Mouse (Mus musculus): Measurements from ENCODE around the gene Foxf1. TPM values are rescaled to one million over a fixed set of nuclear protein-coding genes. Genes with fewer than 3 reads are reported as not detected.
A peak's percentile ranks its signal among the peaks of the same experiment; 100 is the strongest.

Gene Foxf1
- total RNA-seq, 2 experiments from 2014 or later = not detected

DNA sequence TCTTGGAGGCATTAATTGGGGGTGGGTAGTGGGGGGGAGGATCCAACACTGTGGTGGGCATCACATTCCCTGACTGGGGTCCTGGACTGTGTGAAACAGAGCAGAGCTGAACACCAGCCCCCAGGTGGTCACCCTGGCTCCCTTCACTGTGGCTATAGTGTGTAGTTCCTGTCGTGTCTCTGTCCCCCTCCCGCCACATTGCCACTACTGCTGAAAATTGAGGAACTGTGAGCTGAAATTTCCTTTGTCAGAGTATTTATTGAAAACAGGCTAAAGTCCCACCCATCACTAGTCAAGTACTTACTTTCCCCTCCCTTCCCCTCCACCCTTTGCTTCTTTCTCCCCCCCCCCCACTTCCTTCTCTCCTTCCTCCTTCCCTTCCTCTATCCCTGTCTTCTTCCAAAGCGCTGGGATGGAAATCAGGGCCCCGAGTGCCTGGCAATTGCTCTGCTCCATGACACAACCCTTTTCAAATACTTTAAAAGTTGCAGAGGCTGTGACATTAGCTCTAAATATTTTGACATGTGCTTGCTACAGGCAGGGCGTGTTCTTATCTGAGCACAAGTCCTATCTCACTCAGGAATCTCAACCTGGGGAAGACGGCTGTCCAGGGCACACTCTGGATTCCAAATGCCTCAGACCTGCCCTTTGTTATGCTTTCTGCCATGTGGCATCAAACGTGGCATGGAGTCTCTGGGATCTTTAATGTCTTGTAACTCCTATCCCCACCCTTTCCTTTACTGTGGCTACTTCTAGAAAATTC lies 27.1 kb downstream of the Foxf1 start:
- no peak for ATAC-seq (replicated peaks; ENCODE audit: poor library complexity, severe bottlenecking)

DNA sequence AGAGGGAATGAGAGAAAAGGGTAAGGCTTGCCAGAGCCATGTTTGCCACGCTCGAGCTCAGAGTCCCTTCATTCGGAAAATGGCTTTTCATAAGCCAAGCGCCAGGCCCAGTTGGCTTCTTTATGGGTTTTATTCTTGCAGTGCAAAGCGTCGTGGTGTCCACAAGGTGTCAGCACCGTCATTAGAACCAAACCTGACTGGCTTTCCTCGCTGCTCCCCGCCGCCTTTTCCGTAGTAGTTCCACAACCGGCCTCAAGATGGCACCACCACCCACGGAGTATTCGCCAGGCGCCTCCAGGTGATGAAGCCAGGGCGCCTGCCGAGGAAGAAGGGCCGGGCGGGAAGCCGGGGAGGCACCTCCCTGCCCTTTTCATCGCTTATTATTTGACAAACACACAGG lies 29.1 kb downstream of the Foxf1 start:
- peak; percentile 90 for ATAC-seq (replicated peaks; ENCODE audit: poor library complexity, severe bottlenecking)

- ATAC-seq (replicated peaks; ENCODE audit: poor library complexity, severe bottlenecking) = no peak
Measured at GRCm38 (mm10) chr8:121115136-121115535, 30.9 kb downstream of the Foxf1 start.

- no peak for ATAC-seq (replicated peaks; ENCODE audit: poor library complexity, severe bottlenecking)
Measured at GRCm38 (mm10) chr8:121115948-121116347, 31.8 kb downstream of the Foxf1 start, which contains the start of gene Foxc2. Gene Foxc2 (plus strand): TSS chr8:121116171.

GRCm38 (mm10) chr8:121116591-121117185 lies 32.5 kb downstream of the Foxf1 start:
- ATAC-seq (replicated peaks; ENCODE audit: poor library complexity, severe bottlenecking) = no peak

DNA sequence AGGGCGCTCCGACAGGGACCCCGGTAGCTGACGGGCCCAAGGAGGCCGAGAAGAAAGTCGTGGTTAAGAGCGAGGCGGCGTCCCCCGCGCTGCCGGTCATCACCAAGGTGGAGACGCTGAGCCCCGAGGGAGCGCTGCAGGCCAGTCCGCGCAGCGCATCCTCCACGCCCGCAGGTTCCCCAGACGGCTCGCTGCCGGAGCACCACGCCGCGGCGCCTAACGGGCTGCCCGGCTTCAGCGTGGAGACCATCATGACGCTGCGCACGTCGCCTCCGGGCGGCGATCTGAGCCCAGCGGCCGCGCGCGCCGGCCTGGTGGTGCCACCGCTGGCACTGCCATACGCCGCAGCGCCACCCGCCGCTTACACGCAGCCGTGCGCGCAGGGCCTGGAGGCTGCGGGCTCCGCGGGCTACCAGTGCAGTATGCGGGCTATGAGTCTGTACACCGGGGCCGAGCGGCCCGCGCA lies 33.0 kb downstream of the Foxf1 start:
- 0 out of 2 replicates have a peak, but pooled peaks have one; percentile 9 for ATAC-seq (replicated peaks; ENCODE audit: poor library complexity, severe bottlenecking)

GRCm38 (mm10) chr8:121117906-121118305 lies 33.7 kb downstream of the Foxf1 start:
- no peak for ATAC-seq (replicated peaks; ENCODE audit: poor library complexity, severe bottlenecking)

- no peak for ATAC-seq (replicated peaks; ENCODE audit: poor library complexity, severe bottlenecking)
Measured at GRCm38 (mm10) chr8:121118634-121119420, 34.6 kb downstream of the Foxf1 start.

DNA sequence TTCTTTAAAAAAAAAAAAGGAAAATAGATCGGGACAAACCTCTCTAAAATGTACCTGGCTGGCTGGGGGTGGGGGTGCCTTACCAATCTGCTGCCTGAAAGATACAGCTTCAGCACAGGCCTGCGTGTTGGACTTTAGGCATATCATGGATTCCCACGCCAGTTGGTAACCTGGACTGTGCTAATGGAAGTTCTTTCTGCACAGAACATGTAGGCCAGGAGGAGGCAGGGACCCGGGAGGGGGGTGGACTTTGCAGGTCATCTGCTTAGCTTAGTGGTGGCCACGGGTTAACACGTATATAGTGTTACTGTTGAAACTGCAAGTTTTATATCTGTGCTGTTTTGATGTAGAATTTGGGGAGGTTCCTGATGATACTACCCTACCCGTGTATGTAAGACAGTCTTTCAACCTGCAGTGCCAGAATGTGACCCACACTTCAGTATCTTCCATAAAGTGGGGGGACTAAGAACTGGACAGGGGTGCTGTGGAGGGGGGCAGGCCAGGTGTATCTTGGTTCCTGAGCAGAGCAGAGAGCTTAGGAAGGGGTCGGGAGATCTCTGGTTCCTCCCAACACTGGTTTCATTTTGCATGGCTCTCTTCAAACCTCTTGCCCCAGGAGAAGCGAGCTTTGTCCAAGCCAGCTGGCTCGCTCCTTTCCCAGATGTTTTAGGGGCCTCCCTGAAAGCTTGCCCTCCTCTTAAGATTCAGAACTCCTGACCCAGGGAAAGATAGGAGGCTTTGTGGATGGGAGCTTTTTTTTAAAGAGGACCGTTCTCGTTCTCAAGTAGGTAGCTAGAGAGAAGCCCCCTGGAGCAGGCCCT lies 35.7 kb downstream of the Foxf1 start:
- ATAC-seq (replicated peaks; ENCODE audit: poor library complexity, severe bottlenecking) = no peak

DNA sequence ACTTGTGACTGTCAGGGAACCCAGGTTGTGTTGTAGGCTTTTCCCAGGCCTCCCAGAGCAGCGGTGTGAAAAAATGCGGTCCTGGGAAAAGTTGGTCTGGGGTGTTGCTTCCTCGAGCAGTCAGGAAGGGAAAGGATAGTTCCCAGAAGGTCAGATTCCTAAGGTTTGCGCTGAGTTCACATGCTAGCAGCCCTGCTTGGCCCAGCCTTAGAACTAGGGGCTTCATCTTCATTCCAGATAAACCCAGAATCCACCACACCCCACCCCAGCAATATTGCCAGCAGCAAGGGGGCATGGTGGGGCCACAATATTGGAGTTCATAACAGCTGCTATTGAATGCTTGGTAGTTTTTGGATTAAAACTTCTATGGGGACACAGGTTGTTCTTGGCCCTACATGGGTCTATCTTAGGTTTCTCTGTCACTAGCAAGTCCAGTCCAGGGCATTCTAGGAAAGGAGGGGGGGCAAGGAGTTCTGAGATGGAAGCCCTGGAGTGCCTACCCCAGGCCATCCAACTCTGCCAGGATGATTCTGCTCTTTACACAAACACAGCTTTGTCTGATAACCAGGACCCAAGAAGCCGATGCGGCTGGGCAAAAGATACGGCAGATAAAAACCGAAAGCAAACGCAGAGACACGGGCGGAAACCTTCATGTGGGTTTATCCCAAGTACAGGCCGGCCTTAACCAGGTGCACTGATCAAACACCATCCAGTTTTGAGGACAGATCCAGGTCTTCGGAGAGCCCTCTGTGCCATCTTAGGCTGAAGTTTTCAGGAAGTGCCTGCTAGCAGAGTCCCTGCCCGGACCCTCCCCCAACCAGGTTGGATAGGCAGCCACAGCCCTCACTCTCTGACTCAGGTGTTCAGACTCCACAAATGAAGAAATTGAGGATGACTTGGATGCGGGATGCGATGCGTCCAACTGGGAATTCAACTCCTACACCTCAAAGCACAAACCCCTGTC lies 36.6 kb downstream of the Foxf1 start:
- no peak for ATAC-seq (replicated peaks; ENCODE audit: poor library complexity, severe bottlenecking)

DNA sequence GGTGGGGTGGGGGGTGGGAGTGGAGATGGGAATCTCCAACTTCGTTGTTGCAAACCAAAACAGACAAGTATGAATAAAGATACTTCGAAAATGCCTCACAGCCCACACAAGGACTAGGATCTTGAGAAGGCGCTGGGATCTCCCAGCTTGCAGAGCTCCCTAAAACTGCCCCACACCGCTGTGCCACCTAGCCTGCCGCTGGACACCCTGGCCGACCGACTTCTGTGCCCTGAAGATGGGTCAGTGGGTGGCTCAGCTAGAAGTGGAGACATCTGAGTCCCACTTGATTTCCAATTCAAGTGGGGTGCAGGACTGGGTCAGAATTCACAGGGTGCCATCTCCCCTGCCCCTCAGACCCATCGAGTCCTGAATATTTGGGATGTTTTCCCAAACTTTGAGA lies 37.5 kb downstream of the Foxf1 start:
- ATAC-seq (replicated peaks; ENCODE audit: poor library complexity, severe bottlenecking) = no peak

DNA sequence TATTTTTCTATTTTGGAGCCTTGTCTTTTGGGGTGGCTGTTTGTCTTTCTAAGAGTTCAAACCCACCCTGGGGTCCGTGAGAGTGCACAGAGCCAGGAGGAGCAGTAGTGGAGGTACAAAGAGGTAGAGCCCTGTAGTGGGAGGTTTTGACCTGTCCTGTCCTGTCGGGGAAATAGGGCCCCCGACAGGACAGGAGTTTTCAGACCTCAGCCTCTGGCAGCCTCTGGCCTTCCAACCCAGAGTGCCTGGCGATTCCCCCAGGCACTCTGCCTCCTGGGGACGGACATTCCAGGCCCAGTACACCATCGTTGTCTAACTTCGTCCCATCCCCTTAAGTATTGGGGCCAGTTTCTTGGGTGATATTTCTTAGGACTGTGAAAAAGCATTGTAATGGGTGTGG lies 38.2 kb downstream of the Foxf1 start:
- no peak for ATAC-seq (replicated peaks; ENCODE audit: poor library complexity, severe bottlenecking)

GRCm38 (mm10) chr8:121123113-121123512 lies 38.9 kb downstream of the Foxf1 start:
- ATAC-seq (replicated peaks; ENCODE audit: poor library complexity, severe bottlenecking) = no peak

GRCm38 (mm10) chr8:121124547-121125239 lies 40.5 kb downstream of the Foxf1 start:
- ATAC-seq (replicated peaks; ENCODE audit: poor library complexity, severe bottlenecking) = no peak

DNA sequence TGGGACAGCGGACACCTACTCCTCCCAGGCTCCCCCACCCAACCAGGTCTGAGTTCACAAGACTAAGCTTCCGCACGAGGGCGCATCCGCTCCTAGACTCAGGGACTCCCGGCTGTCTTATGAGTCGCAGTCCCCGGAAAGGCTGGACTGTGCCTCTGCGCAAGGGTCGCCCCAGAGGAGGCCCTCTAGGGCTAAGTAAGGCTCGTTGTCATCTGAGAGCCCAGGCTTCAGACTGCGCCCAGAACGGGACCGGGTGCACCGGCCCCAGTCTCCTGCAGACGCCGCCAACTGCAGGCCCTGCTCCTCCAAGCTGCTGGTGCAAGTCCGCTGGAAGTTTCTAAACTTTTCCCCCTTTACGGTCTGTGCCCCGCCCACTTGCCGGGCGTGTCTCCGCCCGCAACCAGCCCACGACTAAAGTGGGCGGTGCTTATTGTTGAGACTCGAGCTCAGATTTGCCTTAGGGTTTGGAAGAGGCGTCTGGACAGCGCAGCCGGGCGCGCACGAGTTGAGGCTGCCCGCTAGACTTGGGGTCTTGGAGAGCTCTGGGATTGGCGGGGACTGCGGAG lies 41.2 kb downstream of the Foxf1 start:
- ATAC-seq (replicated peaks; ENCODE audit: poor library complexity, severe bottlenecking) = peak; percentile 76

- no peak for ATAC-seq (replicated peaks; ENCODE audit: poor library complexity, severe bottlenecking)
Measured at GRCm38 (mm10) chr8:121126191-121126590, 42.0 kb downstream of the Foxf1 start.

- ATAC-seq (replicated peaks; ENCODE audit: poor library complexity, severe bottlenecking) = no peak
Measured at GRCm38 (mm10) chr8:121126694-121127093, 42.5 kb downstream of the Foxf1 start.

- ATAC-seq (replicated peaks; ENCODE audit: poor library complexity, severe bottlenecking) = no peak
Measured at GRCm38 (mm10) chr8:121127291-121127701, 43.1 kb downstream of the Foxf1 start.

Measured in granulocyte monocyte progenitor cell, adult 5-6 weeks (primary cell).